ENCODE assay signal across 28 mouse cellular contexts in genomic region chrX:106113881-106114280, GRCm38 (mm10). TPM values are rescaled to one million over a fixed set of nuclear protein-coding genes. Genes with fewer than 3 reads are reported as not detected.
"Had no signal": no experiment of that assay in that cellular context is flagged by ENCODE, and none has a peak within 500 bp of the region (broad histone marks: within the 10 kb centered on the region; RNA-seq: fewer than 3 reads in every experiment).

No protein-coding gene starts in this region.

- ATAC-seq: forebrain, embryonic 13.5 days; forebrain, embryonic 14.5 days; forebrain, embryonic 15.5 days; forebrain, embryonic 16.5 days; forebrain, postnatal 0 days had no signal

- H3K9ac ChIP-seq: embryonic facial prominence, embryonic 12.5 days; embryonic facial prominence, embryonic 13.5 days; embryonic facial prominence, embryonic 15.5 days; forebrain, embryonic 12.5 days; forebrain, embryonic 13.5 days; forebrain, embryonic 15.5 days; forebrain, postnatal 0 days had no signal

- H3K4me2 ChIP-seq: embryonic facial prominence, embryonic 12.5 days; embryonic facial prominence, embryonic 13.5 days; embryonic facial prominence, embryonic 15.5 days; forebrain, embryonic 12.5 days; forebrain, embryonic 13.5 days; forebrain, embryonic 15.5 days had no signal

- H3K27ac ChIP-seq: embryonic facial prominence, embryonic 10.5 days; embryonic facial prominence, embryonic 12.5 days; embryonic facial prominence, embryonic 13.5 days; embryonic facial prominence, embryonic 15.5 days; forebrain, embryonic 10.5 days; forebrain, embryonic 12.5 days; forebrain, embryonic 13.5 days; forebrain, embryonic 15.5 days; gastrocnemius, adult 2 months; heart, adult 2 months had no signal

- H3K36me3 ChIP-seq: forebrain, embryonic 12.5 days had no signal

- H3K4me1 ChIP-seq: embryonic facial prominence, embryonic 10.5 days; embryonic facial prominence, embryonic 12.5 days; embryonic facial prominence, embryonic 13.5 days; embryonic facial prominence, embryonic 15.5 days; forebrain, embryonic 10.5 days; forebrain, embryonic 12.5 days; forebrain, embryonic 13.5 days; forebrain, embryonic 15.5 days had no signal

- H3K9me3 ChIP-seq: embryonic facial prominence, embryonic 10.5 days; embryonic facial prominence, embryonic 12.5 days; embryonic facial prominence, embryonic 13.5 days; embryonic facial prominence, embryonic 15.5 days; forebrain, embryonic 10.5 days; forebrain, embryonic 12.5 days; forebrain, embryonic 13.5 days; forebrain, embryonic 15.5 days had no signal

- H3K27me3 ChIP-seq: embryonic facial prominence, embryonic 12.5 days; embryonic facial prominence, embryonic 15.5 days; forebrain, embryonic 12.5 days; forebrain, embryonic 13.5 days; forebrain, embryonic 15.5 days had no signal

- DNase-seq: cerebellum, adult 8-10 months; cerebellum, adult 9-10 months; cerebellum, adult 9-11 months; cerebellum, postnatal 10 days; cerebellum, postnatal 14 days; cerebellum, postnatal 25 days; cerebellum, postnatal 36 days; embryo, embryonic 11 days; forebrain, postnatal 0 days; gastrocnemius, adult 2 months; gastrocnemius, postnatal 10 days; gastrocnemius, postnatal 14 days; gastrocnemius, postnatal 25 days; gastrocnemius, postnatal 36 days; heart, adult 11 months; heart, adult 18-20 months; heart, adult 2 months had no signal

- H3K4me3 ChIP-seq: embryonic facial prominence, embryonic 10.5 days; embryonic facial prominence, embryonic 12.5 days; embryonic facial prominence, embryonic 13.5 days; embryonic facial prominence, embryonic 15.5 days; erythroblast, embryonic 14.5 days; forebrain, embryonic 10.5 days; forebrain, embryonic 12.5 days; forebrain, embryonic 13.5 days; forebrain, embryonic 15.5 days; gastrocnemius, adult 2 months; heart, adult 2 months had no signal

RNA-seq across cellular contexts. Expression of gene Tlr13, which starts 29.1 kb away (rescaled TPM):
- polyA plus RNA-seq: erythroblast, embryonic 14.5 days had no signal
